Mouse (Mus musculus): ENCODE measurements around the gene Usp2. TPM values are rescaled to one million over a fixed set of nuclear protein-coding genes. Genes with fewer than 3 reads are reported as not detected.

Gene Usp2
- polyA plus RNA-seq, 1 experiment from 2014 or later: 12.7 TPM

GRCm38 (mm10) chr9:44074395-44075275 is 7.8 kb downstream of the Usp2 start:
- peaks cover 11% of the 10 kb centered on the region; the same call in 1 of the 2 replicates for H3K4me1 ChIP-seq (ENCODE audit: control insufficient read depth, insufficient read depth, low read length)
- H3K36me3 ChIP-seq (replicated peaks; ENCODE audit: control insufficient read depth, insufficient read depth, low read depth, low read length): no peaks in the 10 kb centered on the region
- ATAC-seq (replicated peaks; ENCODE audit: insufficient number of reproducible peaks, low FRiP score, low TSS enrichment, low read depth) (no peak), DNase-seq (ENCODE audit: low spot score) (peak; percentile 48)
- H3K27me3 ChIP-seq (ENCODE audit: control insufficient read depth, insufficient read depth, low read length): no peaks in the 10 kb centered on the region
- H3K9ac ChIP-seq (replicated peaks; ENCODE audit: low read length): no peak overlapping the region
- no peak overlapping the region; the same call in 1 of the 2 replicates for H3K4me2 ChIP-seq (ENCODE audit: low read depth, low read length)
- H3K9me3 ChIP-seq (replicated peaks; ENCODE audit: control insufficient read depth, low read length): no peaks in the 10 kb centered on the region
- H3K4me3 ChIP-seq (ENCODE audit: low read depth, low read length): no peak overlapping the region
- 58% methylated on average over 9 of the region's 9 CpGs for WGBS
- H3K27ac ChIP-seq (replicated peaks; ENCODE audit: low read depth, low read length): no peak overlapping the region

DNA sequence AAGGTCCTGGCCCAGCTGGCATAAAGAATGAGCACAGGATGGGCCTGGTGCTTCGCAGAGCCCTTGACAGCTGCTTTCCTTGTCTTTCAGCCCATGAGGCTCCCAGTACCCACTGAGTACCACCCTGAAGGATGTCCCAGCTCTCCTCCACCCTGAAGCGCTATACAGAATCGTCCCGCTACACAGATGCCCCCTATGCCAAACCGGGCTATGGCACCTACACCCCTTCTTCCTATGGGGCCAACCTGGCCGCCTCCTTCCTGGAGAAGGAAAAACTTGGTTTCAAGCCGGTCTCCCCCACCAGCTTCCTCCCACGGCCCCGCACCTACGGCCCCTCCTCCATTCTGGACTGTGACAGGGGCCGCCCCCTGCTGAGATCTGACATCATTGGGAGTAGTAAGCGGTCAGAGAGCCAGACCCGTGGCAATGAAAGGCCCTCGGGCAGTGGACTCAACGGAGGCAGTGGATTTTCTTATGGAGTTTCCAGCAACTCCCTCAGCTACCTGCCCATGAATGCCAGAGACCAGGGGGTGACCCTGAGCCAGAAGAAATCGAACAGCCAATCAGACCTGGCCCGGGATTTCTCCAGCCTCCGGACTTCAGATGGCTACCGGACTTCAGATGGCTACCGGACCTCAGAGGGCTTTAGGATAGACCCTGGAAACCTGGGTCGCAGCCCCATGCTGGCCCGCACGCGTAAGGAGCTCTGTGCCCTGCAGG is 8.6 kb downstream of the Usp2 start:
- no peak overlapping the region for H3K4me3 ChIP-seq (ENCODE audit: low read depth, low read length)
- H3K9ac ChIP-seq (replicated peaks; ENCODE audit: low read length): no peak overlapping the region
- H3K4me2 ChIP-seq (ENCODE audit: low read depth, low read length): no peak overlapping the region
- no peak for DNase-seq (ENCODE audit: low spot score)
- WGBS: 70% methylated on average over 24 of the region's 24 CpGs
- H3K9me3 ChIP-seq (replicated peaks; ENCODE audit: control insufficient read depth, low read length): no peaks in the 10 kb centered on the region
- peaks cover 10% of the 10 kb centered on the region; the same call in 1 of the 2 replicates for H3K4me1 ChIP-seq (ENCODE audit: control insufficient read depth, insufficient read depth, low read length)
- no peaks in the 10 kb centered on the region for H3K36me3 ChIP-seq (replicated peaks; ENCODE audit: control insufficient read depth, insufficient read depth, low read depth, low read length)
- H3K27ac ChIP-seq (replicated peaks; ENCODE audit: low read depth, low read length): no peak overlapping the region
- ATAC-seq (replicated peaks; ENCODE audit: insufficient number of reproducible peaks, low FRiP score, low TSS enrichment, low read depth): no peak
- no peaks in the 10 kb centered on the region for H3K27me3 ChIP-seq (ENCODE audit: control insufficient read depth, insufficient read depth, low read length)

DNA sequence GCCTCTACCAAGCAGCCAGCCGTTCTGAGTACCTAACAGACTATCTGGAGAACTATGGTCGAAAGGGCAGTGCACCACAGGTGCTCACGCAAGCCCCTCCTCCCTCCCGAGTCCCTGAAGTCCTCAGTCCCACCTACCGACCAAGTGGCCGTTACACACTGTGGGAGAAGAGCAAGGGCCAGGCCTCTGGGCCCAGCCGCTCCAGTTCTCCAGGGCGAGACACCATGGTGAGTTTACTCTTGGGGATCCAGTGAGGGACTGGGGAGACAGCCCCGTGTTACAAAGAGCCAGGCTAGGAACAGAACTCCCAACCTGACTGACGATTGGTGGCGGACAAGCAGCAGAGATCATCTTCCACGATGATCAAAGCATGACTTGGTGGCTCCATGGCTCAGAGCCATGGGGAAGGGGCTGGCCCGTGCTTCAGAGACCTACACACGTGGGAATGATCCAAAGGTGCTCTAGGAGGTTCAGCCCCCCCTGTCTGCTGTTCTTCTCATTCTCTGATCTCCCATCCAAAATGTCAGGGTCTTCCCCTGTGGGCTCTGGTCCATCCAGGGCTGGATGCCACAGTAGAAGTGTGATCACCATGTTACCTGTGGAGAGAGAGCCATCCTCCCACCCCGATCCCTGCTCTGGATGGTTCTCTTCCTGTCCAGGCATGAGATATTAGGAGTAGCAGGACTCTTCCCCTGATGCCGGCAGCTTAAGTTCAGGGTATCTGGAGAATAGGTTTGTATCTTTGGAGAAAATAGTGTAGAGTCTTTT is 9.4 kb downstream of the Usp2 start:
- H3K4me3 ChIP-seq (ENCODE audit: low read depth, low read length): no peak overlapping the region
- H3K4me1 ChIP-seq (ENCODE audit: control insufficient read depth, insufficient read depth, low read length): 0 out of 2 replicates have a peak, but pooled peaks cover 6% of the 10 kb centered on the region
- no peaks in the 10 kb centered on the region for H3K9me3 ChIP-seq (replicated peaks; ENCODE audit: control insufficient read depth, low read length)
- no peak overlapping the region for H3K27ac ChIP-seq (replicated peaks; ENCODE audit: low read depth, low read length)
- no peak overlapping the region for H3K9ac ChIP-seq (replicated peaks; ENCODE audit: low read length)
- 65% methylated on average over 16 of the region's 16 CpGs for WGBS
- ATAC-seq (replicated peaks; ENCODE audit: insufficient number of reproducible peaks, low FRiP score, low TSS enrichment, low read depth) (no peak), DNase-seq (ENCODE audit: low spot score) (no peak)
- H3K27me3 ChIP-seq (ENCODE audit: control insufficient read depth, insufficient read depth, low read length): no peaks in the 10 kb centered on the region
- H3K4me2 ChIP-seq (ENCODE audit: low read depth, low read length): no peak overlapping the region
- H3K36me3 ChIP-seq (replicated peaks; ENCODE audit: control insufficient read depth, insufficient read depth, low read depth, low read length): no peaks in the 10 kb centered on the region

DNA sequence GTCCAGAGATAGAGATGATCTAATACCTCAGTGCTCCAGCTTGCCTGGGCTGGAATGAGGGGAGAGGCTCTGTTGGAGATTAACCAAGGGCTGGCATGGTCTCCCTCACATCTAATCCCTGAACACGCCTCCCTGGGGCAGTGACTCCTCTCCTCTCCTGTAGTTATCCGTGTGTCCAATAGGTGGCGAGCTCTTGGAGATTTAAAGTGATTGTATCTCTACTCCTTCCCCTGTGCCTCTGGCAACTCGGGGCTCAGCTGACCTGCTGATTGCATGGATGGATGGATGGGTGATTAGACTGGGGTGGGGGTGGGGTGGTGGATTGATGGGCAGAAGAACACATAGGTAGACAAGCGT is 9.9 kb downstream of the Usp2 start:
- Histone ChIP-seq H3K36me3 (replicated peaks; ENCODE audit: control insufficient read depth, insufficient read depth, low read depth, low read length) (no peaks in the 10 kb centered on the region), H3K4me3 (ENCODE audit: low read depth, low read length) (no peak overlapping the region), H3K4me1 (ENCODE audit: control insufficient read depth, insufficient read depth, low read length) (0 out of 2 replicates have a peak, but pooled peaks cover 5% of the 10 kb centered on the region), H3K9ac (replicated peaks; ENCODE audit: low read length) (no peak overlapping the region), H3K9me3 (replicated peaks; ENCODE audit: control insufficient read depth, low read length) (no peaks in the 10 kb centered on the region), H3K4me2 (ENCODE audit: low read depth, low read length) (no peak overlapping the region), H3K27ac (replicated peaks; ENCODE audit: low read depth, low read length) (no peak overlapping the region), H3K27me3 (ENCODE audit: control insufficient read depth, insufficient read depth, low read length) (no peaks in the 10 kb centered on the region)
- ATAC-seq (replicated peaks; ENCODE audit: insufficient number of reproducible peaks, low FRiP score, low TSS enrichment, low read depth) (no peak), DNase-seq (ENCODE audit: low spot score) (peak; percentile 77)
- 10% methylated on average over 5 of the region's 5 CpGs for WGBS

GRCm38 (mm10) chr9:44077266-44077910 is 10.6 kb downstream of the Usp2 start:
- no peak for ATAC-seq (replicated peaks; ENCODE audit: insufficient number of reproducible peaks, low FRiP score, low TSS enrichment, low read depth)
- no peaks in the 10 kb centered on the region for H3K36me3 ChIP-seq (replicated peaks; ENCODE audit: control insufficient read depth, insufficient read depth, low read depth, low read length)
- H3K4me1 ChIP-seq (ENCODE audit: control insufficient read depth, insufficient read depth, low read length): 0 out of 2 replicates have a peak, but pooled peaks cover 2% of the 10 kb centered on the region
- no peak for DNase-seq (ENCODE audit: low spot score)
- WGBS: 84% methylated on average over 11 of the region's 11 CpGs
- H3K4me3 ChIP-seq (ENCODE audit: low read depth, low read length): no peak overlapping the region
- no peaks in the 10 kb centered on the region for H3K9me3 ChIP-seq (replicated peaks; ENCODE audit: control insufficient read depth, low read length)
- no peak overlapping the region for H3K4me2 ChIP-seq (ENCODE audit: low read depth, low read length)
- H3K9ac ChIP-seq (replicated peaks; ENCODE audit: low read length): no peak overlapping the region
- no peaks in the 10 kb centered on the region for H3K27me3 ChIP-seq (ENCODE audit: control insufficient read depth, insufficient read depth, low read length)
- H3K27ac ChIP-seq (replicated peaks; ENCODE audit: low read depth, low read length): no peak overlapping the region

- H3K9me3 ChIP-seq (replicated peaks; ENCODE audit: control insufficient read depth, low read length): no peaks in the 10 kb centered on the region
- no peaks in the 10 kb centered on the region for H3K27me3 ChIP-seq (ENCODE audit: control insufficient read depth, insufficient read depth, low read length)
- no peak overlapping the region for H3K27ac ChIP-seq (replicated peaks; ENCODE audit: low read depth, low read length)
- DNase-seq (ENCODE audit: low spot score) (no peak), ATAC-seq (replicated peaks; ENCODE audit: insufficient number of reproducible peaks, low FRiP score, low TSS enrichment, low read depth) (no peak)
- no peak overlapping the region for H3K4me3 ChIP-seq (ENCODE audit: low read depth, low read length)
- H3K36me3 ChIP-seq (replicated peaks; ENCODE audit: control insufficient read depth, insufficient read depth, low read depth, low read length): no peaks in the 10 kb centered on the region
- no peak overlapping the region for H3K4me2 ChIP-seq (ENCODE audit: low read depth, low read length)
- H3K9ac ChIP-seq (replicated peaks; ENCODE audit: low read length): no peak overlapping the region
- WGBS: 74% methylated on average over 10 of the region's 10 CpGs
- no peaks in the 10 kb centered on the region for H3K4me1 ChIP-seq (ENCODE audit: control insufficient read depth, insufficient read depth, low read length)
These were observed 11.4 kb downstream of the Usp2 start for GRCm38 (mm10) chr9:44078136-44078797.

- Histone ChIP-seq H3K4me1 (ENCODE audit: control insufficient read depth, insufficient read depth, low read length) (no peaks in the 10 kb centered on the region; the same call in 1 of the 2 replicates), H3K27ac (replicated peaks; ENCODE audit: low read depth, low read length) (no peak overlapping the region), H3K4me3 (ENCODE audit: low read depth, low read length) (no peak overlapping the region), H3K27me3 (ENCODE audit: control insufficient read depth, insufficient read depth, low read length) (no peaks in the 10 kb centered on the region), H3K4me2 (ENCODE audit: low read depth, low read length) (no peak overlapping the region), H3K9me3 (replicated peaks; ENCODE audit: control insufficient read depth, low read length) (no peaks in the 10 kb centered on the region), H3K9ac (replicated peaks; ENCODE audit: low read length) (no peak overlapping the region), H3K36me3 (replicated peaks; ENCODE audit: control insufficient read depth, insufficient read depth, low read depth, low read length) (no peaks in the 10 kb centered on the region)
- WGBS: 42% methylated on average over 16 of the region's 16 CpGs
- DNase-seq (ENCODE audit: low spot score) (no peak), ATAC-seq (replicated peaks; ENCODE audit: insufficient number of reproducible peaks, low FRiP score, low TSS enrichment, low read depth) (no peak)
These were observed 12.3 kb downstream of the Usp2 start for GRCm38 (mm10) chr9:44078955-44079756.
